ENCODE assay signal across 8 mouse cellular contexts in genomic region chr2:76674725-76675427, GRCm38 (mm10). TPM values are rescaled to one million over a fixed set of nuclear protein-coding genes. Genes with fewer than 3 reads are reported as not detected.
DNase-seq lines count a peak whose midpoint lies in the region; ATAC-seq and TF ChIP-seq lines count a peak whose summit lies in the region.

Gene Plekha3 (plus strand): TSS chr2:76675281.

- H3K36me3 ChIP-seq in ES-E14 (ENCODE audit: control insufficient read depth, insufficient read depth, low read length, poor library complexity, severe bottlenecking) = peaks cover 5% of the 10 kb centered on the region; the same call in 1 of the 2 replicates
- 0 out of 2 replicates have a peak, but pooled peaks cover 3% of the 10 kb centered on the region for H3K36me3 ChIP-seq in forebrain, postnatal 0 days (ENCODE audit: insufficient read depth)
- no peaks in the 10 kb centered on the region for H3K36me3 ChIP-seq in neural tube, embryonic 15.5 days

- peak; percentile 78 for ATAC-seq in forebrain, postnatal 0 days
- ATAC-seq in neural tube, embryonic 15.5 days (ENCODE audit: low FRiP score) = peak; percentile 80

- H3K4me3 ChIP-seq in ES-E14 (ENCODE audit: insufficient read depth in 1 of 2, low read depth in 1 of 2, low read length in 2 of 2, poor library complexity in 1 of 2, severe bottlenecking in 1 of 2) = peak within 1 kb of the TSS; percentile 89 to 96
- peak within 1 kb of the TSS; percentile 65 for H3K4me3 ChIP-seq in cerebellum, adult 2 months (replicated peaks; ENCODE audit: insufficient read depth, low read depth, low read length)
- peak within 1 kb of the TSS; percentile 85 for H3K4me3 ChIP-seq in forebrain, postnatal 0 days (ENCODE audit: low read depth, low read length)
- H3K4me3 ChIP-seq in layer of hippocampus, adult 2 months = peak within 1 kb of the TSS; percentile 84
- H3K4me3 ChIP-seq in lung, adult 2 months (replicated peaks; ENCODE audit: extremely low read depth, low read depth, low read length) = peak within 1 kb of the TSS; percentile 69
- peak within 1 kb of the TSS; percentile 76 for H3K4me3 ChIP-seq in neural tube, embryonic 15.5 days (replicated peaks)

- 5% methylated on average over 46 of the region's 52 CpGs for WGBS in cerebellum, adult 2 months
- WGBS in forebrain, postnatal 0 days = 5% methylated on average over 50 of the region's 52 CpGs
- WGBS in lung, adult 2 months = 4% methylated on average over 52 of the region's 52 CpGs
- WGBS in neural tube, embryonic 15.5 days = 4% methylated on average over 51 of the region's 52 CpGs

- H3K27ac ChIP-seq in ES-E14 (ENCODE audit: insufficient read depth, low read depth, low read length, poor library complexity, severe bottlenecking) = no peak within 1 kb of the TSS; the same call in 1 of the 2 replicates
- H3K27ac ChIP-seq in cerebellum, adult 2 months (ENCODE audit: insufficient read depth, low read length) = peak within 1 kb of the TSS; percentile 62
- peak within 1 kb of the TSS; percentile 81 for H3K27ac ChIP-seq in forebrain, postnatal 0 days (ENCODE audit: low read depth, low read length)
- peak within 1 kb of the TSS; percentile 90 for H3K27ac ChIP-seq in layer of hippocampus, adult 2 months
- peak within 1 kb of the TSS; percentile 85 for H3K27ac ChIP-seq in neural tube, embryonic 15.5 days (replicated peaks)

- in situ Hi-C loops in ES-E14 (cut with MboI; ENCODE audit: low sequenced_read_pairs in 2 of 2, unreplicated experiment in 2 of 2) = no loop called here

- intact Hi-C loops in heart, postnatal 36 days (cut with DNase I) = no loop called here

- H3K9ac ChIP-seq in ES-E14 (ENCODE audit: insufficient read depth, low read depth, low read length, poor library complexity, severe bottlenecking) = peak within 1 kb of the TSS; percentile 91
- H3K9ac ChIP-seq in forebrain, postnatal 0 days = peak within 1 kb of the TSS; percentile 83
- peak within 1 kb of the TSS; percentile 86 for H3K9ac ChIP-seq in neural tube, embryonic 15.5 days (replicated peaks)

- peak; percentile 55; the same call in 1 of the 2 replicates for TF ChIP-seq POLR2A in cerebellum, adult 2 months (IDR thresholded peaks at IDR 0.05; ENCODE audit: borderline replicate concordance, insufficient read depth, low read length)
- TF ChIP-seq POLR2A in lung, adult 2 months (IDR thresholded peaks at IDR 0.05; ENCODE audit: borderline replicate concordance, extremely low read depth, low read depth, low read length) = peak; percentile 60; the same call in 1 of the 2 replicates

- 0 out of 4 replicates have a peak, but pooled peaks cover 3% of the 10 kb centered on the region in 2 experiments for H3K4me1 ChIP-seq in ES-E14 (ENCODE audit: control insufficient read depth in 2 of 2, insufficient read depth in 2 of 2, low read length in 2 of 2, poor library complexity in 1 of 2)
- no peaks in the 10 kb centered on the region for H3K4me1 ChIP-seq in cerebellum, adult 2 months (ENCODE audit: control insufficient read depth, insufficient read depth, low read length)
- peaks cover 19% of the 10 kb centered on the region for H3K4me1 ChIP-seq in forebrain, postnatal 0 days (ENCODE audit: insufficient read depth)
- H3K4me1 ChIP-seq in lung, adult 2 months (ENCODE audit: control insufficient read depth, insufficient read depth, low read length) = peaks cover 13% of the 10 kb centered on the region; the same call in 1 of the 2 replicates
- peaks cover 44% of the 10 kb centered on the region for H3K4me1 ChIP-seq in neural tube, embryonic 15.5 days

- DNase-seq in ES-E14 (ENCODE audit: low read depth, low spot score) = peak; percentile 38
- DNase-seq in cerebellum, adult 2 months = peak; percentile 84 to 86
- peak; percentile 82 for DNase-seq in forebrain, postnatal 0 days
- DNase-seq in heart, postnatal 36 days = peak; percentile 82 to 86
- peak; percentile 82 to 89 for DNase-seq in layer of hippocampus, adult 2 months (ENCODE audit: low spot score in 2 of 2)
- DNase-seq in lung, adult 2 months = peak; percentile 81
- peak; percentile 85 for DNase-seq in testis, postnatal 10 days (ENCODE audit: low spot score)

- H3K9me3 ChIP-seq in ES-E14 (ENCODE audit: control insufficient read depth, insufficient read depth, low read depth, low read length) = no peaks in the 10 kb centered on the region
- no peaks in the 10 kb centered on the region for H3K9me3 ChIP-seq in forebrain, postnatal 0 days (ENCODE audit: low read length)
- no peaks in the 10 kb centered on the region for H3K9me3 ChIP-seq in neural tube, embryonic 15.5 days (replicated peaks)

- no peaks in the 10 kb centered on the region for H3K27me3 ChIP-seq in cerebellum, adult 2 months (ENCODE audit: control insufficient read depth, insufficient read depth, low read length)
- H3K27me3 ChIP-seq in forebrain, postnatal 0 days (ENCODE audit: insufficient read depth, low read length) = no peaks in the 10 kb centered on the region
- H3K27me3 ChIP-seq in neural tube, embryonic 15.5 days (replicated peaks) = no peaks in the 10 kb centered on the region

- no peak for TF ChIP-seq CTCF in cerebellum, adult 2 months (IDR thresholded peaks at IDR 0.05; ENCODE audit: borderline replicate concordance, insufficient read depth, low read depth, low read length)
- TF ChIP-seq CTCF in forebrain, postnatal 0 days (IDR thresholded peaks at IDR 0.05; ENCODE audit: low read depth) = no peak
- TF ChIP-seq CTCF in layer of hippocampus, adult 2 months (conservative IDR thresholded peaks at IDR 0.05) = no peak
- TF ChIP-seq CTCF in lung, adult 2 months (IDR thresholded peaks at IDR 0.05; ENCODE audit: insufficient read depth, low read length) = no peak

- H3K4me2 ChIP-seq in forebrain, postnatal 0 days (ENCODE audit: low read depth) = peak within 1 kb of the TSS; percentile 65
- H3K4me2 ChIP-seq in neural tube, embryonic 15.5 days = peak within 1 kb of the TSS; percentile 72

TF ChIP-seq in ES-E14, 5 proteins besides CTCF, POLR2A, EP300 and RAD21:
- no peak for TF ChIP-seq CHD2 (IDR thresholded peaks at IDR 0.05; ENCODE audit: low read depth, low read length)
- TF ChIP-seq HCFC1 (IDR thresholded peaks at IDR 0.05; ENCODE audit: borderline replicate concordance, insufficient read depth, low read length) = peak; percentile 66; the same call in 1 of the 2 replicates

RNA-seq across cellular contexts. Expression of gene Plekha3, which starts in this region (rescaled TPM):
- total RNA-seq in ES-E14 (2012; rRNA removed) = 15.2 and 18.8 TPM in 2 replicates
- 36.8 and 37.8 TPM in 2 replicates for polyA plus RNA-seq in cerebellum, adult 2 months (2012; rRNA removed)
- total RNA-seq in forebrain, postnatal 0 days (2014; rRNA removed) = 19.7 and 21.6 TPM in 2 replicates
- 6.4 and 9.1 TPM in 2 replicates for polyA plus RNA-seq in forebrain, postnatal 0 days (2015; fragmentation: Nextera tagmentation; extraction: Ambion mirVana)
- total RNA-seq in heart, postnatal 36 days (2021) = 10 to 100 TPM; 19.4 to 20.0 TPM
- 10 to 100 TPM; 43.9 to 48.0 TPM for total RNA-seq in layer of hippocampus, adult 2 months (2021)
- 17.3 and 23.0 TPM in 2 replicates for polyA plus RNA-seq in lung, adult 2 months (2012; rRNA removed)
- polyA plus RNA-seq in neural tube, embryonic 15.5 days (2015; fragmentation: Nextera tagmentation; extraction: Ambion mirVana) = 11.0 and 12.5 TPM in 2 replicates
